Mouse (Mus musculus) lung, postnatal 0 days (tissue): ENCODE data around the gene Acot1. TPM values are rescaled to one million over a fixed set of nuclear protein-coding genes. Genes with fewer than 3 reads are reported as not detected.
"Not testable (repeated sequence)": the region's sequence is repeated elsewhere in the genome, so short reads cannot be mapped to it uniquely, and the experiment has no call there.

Source experiments
- ATAC-seq: fragments of 200-750 bp; cut with Nextera tagmentation; 2 replicates; pipeline ENCODE4 v1.8.0; 2017; ENCODE audit warnings: moderate library complexity
- DNase-seq: peaks from one replicate; pipeline ENCODE4 v3.0.0-alpha.2; 2016; ENCODE audit warnings: low spot score
- H3K27ac ChIP-seq: fragments of 300-500 bp; sonication (generic); 2 replicates; pipeline ENCODE4 v1.5.1; 2014; ENCODE audit warnings: antibody characterized with exemption, mild to moderate bottlenecking, low read length, mixed read lengths
- H3K27me3 ChIP-seq: fragments of 300-500 bp; sonication (generic); replicated peaks from 2 replicates; pipeline ENCODE4 v1.6.1; 2014; ENCODE audit warnings: low read length, mixed read lengths; ENCODE audit not compliant: insufficient read depth
- H3K36me3 ChIP-seq: fragments of 300-500 bp; sonication (generic); 2 replicates; pipeline ENCODE4 v1.6.1; 2014; ENCODE audit warnings: low read length, mixed read lengths; ENCODE audit not compliant: insufficient read depth
- H3K4me1 ChIP-seq: fragments of 300-500 bp; sonication (generic); 2 replicates; pipeline ENCODE4 v1.6.1; 2014; ENCODE audit warnings: antibody characterized with exemption, low read depth, low read length, mixed read lengths; ENCODE audit not compliant: insufficient read depth
- H3K4me2 ChIP-seq: fragments of 300-500 bp; sonication (generic); replicated peaks from 2 replicates; pipeline ENCODE4 v1.6.1; 2014; ENCODE audit warnings: low read depth, mild to moderate bottlenecking, low read length, moderate library complexity, mixed read lengths
- H3K4me3 ChIP-seq: fragments of 300-500 bp; sonication (generic); 2 replicates; pipeline ENCODE4 v1.5.1; 2014; ENCODE audit warnings: low read depth, low read length
- H3K9ac ChIP-seq: fragments of 300-500 bp; sonication (generic); replicated peaks from 2 replicates; pipeline ENCODE4 v1.6.1; 2014; ENCODE audit warnings: low read depth, mild to moderate bottlenecking
- H3K9me3 ChIP-seq: fragments of 300-500 bp; sonication (generic); 2 replicates; pipeline ENCODE4 v1.6.1; 2016; ENCODE audit warnings: low read length, mixed read lengths
- CTCF ChIP-seq: IDR thresholded peaks from 2 replicates; pipeline ENCODE4 v1.5.1; 2016; ENCODE audit warnings: antibody characterized with exemption, mild to moderate bottlenecking
- EP300 ChIP-seq: IDR thresholded peaks from 2 replicates; pipeline ENCODE4 v1.6.1; 2016; ENCODE audit warnings: antibody characterized with exemption, mild to moderate bottlenecking, control low read depth
- WGBS: fragments of 180-500 bp; shearing (Covaris S2); extraction: QIAGEN DNeasy Blood & Tissue Kit; methylation state at CpG from one replicate; pipeline ENCODE4 v1.1.7; 2014; 5-methylcytosine and 5-hydroxymethylcytosine counted together
- polyA plus RNA-seq: library from polyadenylated mRNA; unstranded; fragments of >200 nt; fragmentation: Nextera tagmentation; extraction: Ambion mirVana; gene quantifications from 2 replicates; pipeline ENCODE4 v1.2.1, GENCODE M21; 2015

Acot1 gene
- polyA plus RNA-seq, 1 experiment from 2014 or later, result 164 TPM

DNA sequence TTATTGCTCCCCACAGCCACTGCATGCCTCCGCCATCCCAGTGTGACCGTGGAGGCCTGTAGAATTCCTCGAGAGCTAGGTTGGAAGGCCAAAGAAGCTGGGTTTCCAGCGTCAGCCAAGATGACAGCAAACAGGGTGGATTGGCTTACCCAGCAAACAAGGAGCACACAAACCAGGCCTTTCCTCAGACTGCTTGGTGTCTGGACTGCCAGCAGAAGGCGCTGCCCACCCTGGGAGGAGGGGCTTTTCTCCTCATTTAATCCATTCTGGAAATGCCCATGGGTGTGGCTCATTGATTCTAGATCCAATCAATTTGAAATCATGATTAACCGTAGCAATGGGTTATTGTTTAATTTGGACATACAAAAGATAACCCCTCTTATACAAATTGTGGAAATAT, 3.8 kb downstream of the Acot1 start:
- no peak for TF ChIP-seq EP300
- TF ChIP-seq CTCF, result peak; percentile 53
- no peak overlapping the region for H3K4me2 ChIP-seq
- 62% methylated on average over 6 of the region's 6 CpGs for WGBS
- no peak overlapping the region for H3K4me3 ChIP-seq
- H3K36me3 ChIP-seq, result no peaks in the 10 kb centered on the region; the same call in 1 of the 2 replicates
- H3K9me3 ChIP-seq, result no peaks in the 10 kb centered on the region
- no peak overlapping the region for H3K9ac ChIP-seq
- no peaks in the 10 kb centered on the region for H3K27me3 ChIP-seq
- H3K4me1 ChIP-seq, result peaks cover 5% of the 10 kb centered on the region; the same call in 1 of the 2 replicates
- no peak for ATAC-seq
- peak; percentile 19 for DNase-seq
- H3K27ac ChIP-seq, result no peak overlapping the region

DNA sequence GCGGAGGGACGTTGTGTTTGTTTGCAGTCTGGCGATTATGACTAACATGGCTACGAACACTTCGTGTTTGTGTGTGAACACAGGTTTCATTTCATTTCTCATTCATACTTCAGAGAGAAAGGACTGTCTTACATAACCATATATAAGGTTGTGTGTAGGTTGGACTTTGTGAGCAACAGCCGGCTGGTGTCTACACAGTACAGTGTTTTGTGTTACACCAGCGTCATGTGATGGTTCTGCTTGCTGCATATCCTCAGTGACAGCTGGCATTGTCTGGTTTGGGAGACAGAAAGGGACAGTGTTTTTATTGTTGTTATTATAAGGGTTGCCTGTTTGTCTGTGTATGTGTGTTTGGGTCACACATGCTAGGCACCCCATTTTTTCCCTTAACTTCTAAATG, 4.4 kb downstream of the Acot1 start:
- WGBS, result 91% methylated on average over 7 of the region's 7 CpGs
- Histone ChIP-seq H3K9ac (no peak overlapping the region), H3K36me3 (no peaks in the 10 kb centered on the region; the same call in 1 of the 2 replicates), H3K4me2 (no peak overlapping the region), H3K27ac (no peak overlapping the region), H3K27me3 (no peaks in the 10 kb centered on the region), H3K4me3 (no peak overlapping the region), H3K4me1 (peaks cover 5% of the 10 kb centered on the region; the same call in 1 of the 2 replicates), H3K9me3 (no peaks in the 10 kb centered on the region)
- DNase-seq (no peak), ATAC-seq (no peak)
- TF ChIP-seq EP300 (no peak), CTCF (no peak)

DNA sequence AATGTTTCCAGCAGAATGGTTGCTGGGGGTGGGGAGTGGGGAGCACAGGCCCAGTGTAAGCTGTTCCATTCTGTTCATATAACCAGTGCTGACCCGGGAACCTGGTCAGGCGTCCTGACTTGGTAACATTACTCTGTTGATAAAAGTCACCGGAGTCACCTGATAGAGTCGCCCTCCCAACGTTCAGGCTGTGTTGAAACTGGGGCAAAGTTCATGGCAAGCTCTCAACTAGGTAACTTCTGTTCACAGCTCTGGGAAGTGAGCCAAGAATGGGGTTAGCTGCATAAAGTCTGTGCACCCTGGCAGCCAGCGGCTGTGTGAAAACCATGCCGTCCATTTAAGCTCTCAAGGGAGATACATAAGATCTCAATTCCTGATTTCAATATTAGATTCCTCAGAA, 11.2 kb downstream of the Acot1 start:
- H3K4me3 ChIP-seq, H3K27ac ChIP-seq, H3K9me3 ChIP-seq, H3K9ac ChIP-seq, H3K4me1 ChIP-seq, H3K36me3 ChIP-seq, H3K27me3 ChIP-seq, H3K4me2 ChIP-seq: not testable (repeated sequence)
- DNase-seq (peak; percentile 92), ATAC-seq (peak; percentile 91)
- WGBS, result 20% methylated on average over 7 of the region's 7 CpGs

DNA sequence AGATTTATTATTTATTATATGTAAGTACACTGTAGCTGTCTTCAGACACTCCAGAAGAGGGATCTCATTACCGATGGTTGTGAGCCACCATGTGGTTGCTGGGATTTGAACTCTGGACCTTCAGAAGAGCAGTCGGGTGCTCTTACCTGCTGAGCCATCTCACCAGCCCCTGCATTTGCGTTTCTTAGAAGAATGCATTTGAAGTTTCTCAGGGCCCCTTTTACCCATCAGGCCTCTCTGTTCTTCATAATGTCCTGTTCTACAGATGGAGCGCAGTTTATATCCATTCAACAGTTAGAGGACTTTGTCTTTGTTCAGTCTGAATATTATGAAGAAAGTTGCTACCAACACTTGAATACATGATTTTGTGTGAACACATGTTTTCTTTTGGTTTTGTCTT, 13.0 kb downstream of the Acot1 start:
- not testable (repeated sequence) for H3K9ac ChIP-seq, H3K27ac ChIP-seq, H3K4me3 ChIP-seq, H3K9me3 ChIP-seq, H3K27me3 ChIP-seq, H3K4me2 ChIP-seq, H3K36me3 ChIP-seq, H3K4me1 ChIP-seq, ATAC-seq, DNase-seq
- 84% methylated on average over 4 of the region's 4 CpGs for WGBS

DNA sequence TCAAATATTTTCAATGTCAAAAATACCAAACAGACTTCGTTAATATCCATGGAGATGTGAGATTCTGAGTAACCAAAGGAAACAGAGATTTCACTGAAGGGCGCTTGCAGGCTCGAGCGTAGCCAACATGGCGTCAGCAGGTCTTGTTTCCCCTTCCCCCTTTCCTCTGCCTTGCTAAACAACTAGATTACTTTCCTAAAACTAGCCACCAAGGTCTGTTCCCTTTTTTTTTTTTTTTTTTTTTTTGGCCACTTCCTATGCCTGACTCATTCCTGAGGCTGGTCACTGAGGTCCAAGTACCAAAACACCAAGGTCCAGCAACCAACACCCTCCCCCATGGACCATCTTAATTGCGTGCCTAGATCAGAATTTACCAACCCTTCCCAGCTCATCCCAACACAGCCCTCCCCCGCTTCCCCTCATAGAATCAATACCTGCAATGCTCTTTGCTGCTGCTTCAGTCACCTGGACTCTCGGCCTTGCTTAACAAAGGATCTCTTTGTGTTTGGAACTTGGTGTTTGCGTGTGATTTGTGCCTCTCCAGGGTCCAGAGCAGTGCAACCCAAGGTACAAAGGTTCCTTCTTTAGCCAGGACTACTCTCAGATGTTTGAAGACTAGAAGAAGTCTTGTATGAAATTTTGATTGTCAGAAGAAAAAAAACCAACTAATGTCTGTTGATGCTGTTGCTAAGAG, 13.9 kb downstream of the Acot1 start:
- H3K4me1 ChIP-seq, result no peaks in the 10 kb centered on the region
- ATAC-seq (no peak), DNase-seq (peak; percentile 9)
- H3K9ac ChIP-seq, result no peak overlapping the region
- H3K4me2 ChIP-seq, result no peak overlapping the region
- WGBS, result 72% methylated on average over 9 of the region's 9 CpGs
- H3K27ac ChIP-seq, result no peak overlapping the region
- H3K9me3 ChIP-seq, result no peaks in the 10 kb centered on the region
- TF ChIP-seq EP300 (no peak), CTCF (no peak)
- H3K27me3 ChIP-seq, result no peaks in the 10 kb centered on the region
- H3K36me3 ChIP-seq, result no peaks in the 10 kb centered on the region
- H3K4me3 ChIP-seq, result no peak overlapping the region

DNA sequence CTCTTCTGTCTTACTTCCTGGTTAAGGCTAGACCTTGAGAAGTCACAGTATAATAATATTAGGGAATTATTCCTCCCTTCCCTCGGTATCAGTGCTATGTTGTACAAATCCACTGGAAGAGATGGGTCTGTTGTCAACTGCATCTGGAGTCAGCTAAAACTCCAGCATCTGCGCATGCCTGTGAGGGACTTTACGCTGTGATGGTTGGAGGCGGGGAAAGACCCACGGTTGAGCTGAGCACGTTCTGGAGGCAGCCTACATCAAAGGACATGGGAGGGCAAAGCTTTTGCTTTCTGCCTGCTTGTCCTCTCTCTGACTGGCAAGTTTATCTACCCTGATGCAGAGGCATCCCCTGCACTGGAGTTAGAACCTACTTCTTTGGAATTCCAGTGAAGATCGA, 16.6 kb downstream of the Acot1 start:
- WGBS, result 80% methylated on average over 7 of the region's 7 CpGs
- Histone ChIP-seq H3K9me3 (no peaks in the 10 kb centered on the region), H3K27ac (no peak overlapping the region), H3K4me2 (no peak overlapping the region), H3K4me1 (no peaks in the 10 kb centered on the region), H3K4me3 (no peak overlapping the region), H3K36me3 (no peaks in the 10 kb centered on the region), H3K9ac (no peak overlapping the region), H3K27me3 (no peaks in the 10 kb centered on the region)
- TF ChIP-seq EP300 (no peak), CTCF (no peak)
- ATAC-seq, result no peak
- no peak for DNase-seq

DNA sequence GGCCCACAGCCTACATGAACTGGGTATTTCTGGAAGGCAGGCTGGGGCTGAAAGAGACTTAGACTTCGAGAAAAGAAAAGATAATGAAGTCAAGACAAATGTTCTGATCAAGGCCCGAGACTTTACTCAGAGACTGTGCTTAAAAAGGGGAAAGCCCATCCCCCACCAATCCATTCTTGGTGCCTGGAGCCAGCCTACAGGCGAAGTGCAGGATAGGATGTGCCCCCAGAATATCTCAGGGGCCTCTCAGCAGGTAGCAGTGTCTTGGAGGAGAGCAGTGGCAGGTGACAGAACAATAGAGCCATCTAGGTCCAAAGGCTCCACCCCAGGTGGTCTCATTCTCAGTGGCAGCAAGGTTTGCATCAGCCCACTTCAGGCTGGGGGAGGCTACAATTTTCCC, 19.0 kb downstream of the Acot1 start:
- WGBS, result 66% methylated on average over 3 of the region's 3 CpGs
- not testable (repeated sequence) for ATAC-seq, H3K27ac ChIP-seq, H3K36me3 ChIP-seq, H3K4me3 ChIP-seq, H3K4me1 ChIP-seq, H3K9me3 ChIP-seq, H3K27me3 ChIP-seq, DNase-seq, H3K4me2 ChIP-seq, H3K9ac ChIP-seq

DNA sequence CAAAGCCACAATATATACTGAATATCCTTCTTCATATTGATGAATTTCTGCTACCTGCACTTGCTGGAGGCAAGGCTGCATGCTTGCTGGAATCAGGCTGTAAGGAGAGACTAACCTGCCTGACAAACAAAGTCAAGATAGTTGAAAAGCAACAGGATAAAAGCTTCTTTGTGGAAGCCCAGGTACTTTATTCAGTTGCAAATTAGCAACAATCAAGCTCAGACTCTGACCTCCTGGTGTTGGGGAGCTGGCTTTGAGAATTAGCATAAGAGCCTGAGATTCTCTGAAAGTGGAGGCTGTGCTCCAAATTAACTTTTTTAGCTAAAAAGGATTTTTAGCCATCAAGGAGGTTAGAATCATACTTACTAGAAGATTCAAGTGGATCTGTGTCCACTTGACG, 19.8 kb downstream of the Acot1 start:
- H3K4me1 ChIP-seq, H3K9ac ChIP-seq, H3K4me2 ChIP-seq, H3K27me3 ChIP-seq, H3K4me3 ChIP-seq, DNase-seq, H3K27ac ChIP-seq, H3K9me3 ChIP-seq, ATAC-seq, H3K36me3 ChIP-seq: not testable (repeated sequence)
- 92% methylated on average over 1 of the region's 1 CpGs for WGBS
